Mouse (Mus musculus) lung, adult 18-20 months (tissue): ENCODE measurements around the gene Akap2.

Experiments used
- DNase-seq, 2 experiments: peaks; one replicate each; pipeline ENCODE4 v3.0.0; 2022; ENCODE audit warnings: mixed read lengths in 2 of 2

The Akap2 gene

GRCm38 (mm10) chr4:57839343-57839742 lies 121.9 kb downstream of the Akap2 start:
- no peak for DNase-seq

- DNase-seq, result no peak
Observed at GRCm38 (mm10) chr4:57841911-57842310, 124.5 kb downstream of the Akap2 start.

- peak in 1 of 2 experiments; percentile 53 for DNase-seq
Observed at GRCm38 (mm10) chr4:57842472-57843305, 125.2 kb downstream of the Akap2 start.

GRCm38 (mm10) chr4:57845031-57845431 lies 127.6 kb downstream of the Akap2 start:
- peak; percentile 94 to 96 for DNase-seq

GRCm38 (mm10) chr4:57845541-57846210 lies 128.2 kb downstream of the Akap2 start:
- no peak for DNase-seq

- no peak for DNase-seq
Observed at GRCm38 (mm10) chr4:57846381-57846990, 129.0 kb downstream of the Akap2 start.

GRCm38 (mm10) chr4:57846991-57847422 lies 129.6 kb downstream of the Akap2 start:
- peak; percentile 41 to 52 for DNase-seq

GRCm38 (mm10) chr4:57847676-57848075 lies 130.2 kb downstream of the Akap2 start:
- DNase-seq, result no peak

- no peak for DNase-seq
Observed at GRCm38 (mm10) chr4:57849465-57849864, 132.0 kb downstream of the Akap2 start.

DNA sequence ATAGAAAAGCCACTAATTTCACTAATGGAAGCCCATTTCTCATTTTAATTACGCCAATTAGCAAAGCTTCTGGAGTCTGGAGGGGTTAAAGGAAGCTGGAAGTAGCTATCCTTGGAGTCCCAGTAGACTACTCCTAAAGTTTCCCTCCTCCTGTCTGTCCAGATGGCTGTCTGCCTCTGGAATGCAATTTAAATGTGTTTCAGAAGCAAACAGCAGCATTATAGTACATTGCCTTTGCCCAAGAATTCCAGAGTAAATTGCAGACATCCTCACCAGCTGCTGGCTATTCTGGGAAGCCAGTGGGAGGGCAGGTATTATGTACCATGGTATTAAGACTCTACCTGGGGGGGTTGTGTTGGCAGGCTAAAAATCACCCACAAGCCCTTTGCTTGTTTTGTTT lies 134.3 kb downstream of the Akap2 start:
- DNase-seq, result no peak

DNA sequence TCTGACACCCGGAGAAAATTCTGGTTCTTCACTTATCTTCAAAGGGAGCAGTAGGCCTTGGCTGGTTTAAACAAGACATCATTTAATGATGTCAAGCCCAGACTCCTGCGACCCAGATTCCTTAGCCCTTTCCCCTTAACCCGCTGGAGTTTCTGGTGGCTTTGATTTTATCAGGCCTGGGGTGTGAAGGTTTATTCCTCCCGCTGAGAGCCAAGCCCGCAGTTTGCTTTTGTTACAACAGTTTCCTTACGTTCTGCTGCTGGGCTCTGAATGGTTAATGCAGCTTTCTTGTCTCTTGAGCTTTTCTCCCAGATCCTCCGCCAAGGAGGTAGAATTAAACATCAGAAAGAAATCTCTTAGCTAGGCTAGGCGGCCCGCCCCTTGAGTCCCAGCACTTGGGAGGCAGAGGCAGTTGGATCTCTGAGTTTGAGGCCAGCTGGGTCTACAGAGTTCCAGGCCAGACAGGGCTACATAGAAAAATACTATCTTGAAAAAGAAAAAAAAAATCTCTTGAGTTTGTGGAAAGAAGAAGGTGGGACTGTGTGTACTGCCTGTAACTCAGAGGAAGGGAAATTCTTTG lies 135.1 kb downstream of the Akap2 start:
- DNase-seq, result no peak

DNA sequence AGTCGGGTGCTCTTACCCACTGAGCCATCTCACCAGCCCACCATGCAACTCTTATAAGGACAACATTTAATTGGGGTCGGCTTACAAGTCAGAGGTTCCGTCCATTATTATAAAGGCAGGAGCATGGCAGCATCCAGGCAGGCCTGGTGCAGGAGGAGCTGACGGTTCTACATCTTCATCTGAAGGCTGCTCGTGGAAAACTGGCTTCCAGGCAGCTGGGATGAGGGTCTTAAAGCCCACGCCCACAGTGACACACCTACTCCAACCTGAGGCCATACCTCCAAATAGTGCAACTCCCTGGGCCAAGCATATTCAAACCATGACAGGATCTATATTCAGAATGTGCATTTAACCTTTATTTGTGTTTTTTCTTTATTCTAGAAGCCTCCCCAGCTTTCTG lies 136.7 kb downstream of the Akap2 start:
- DNase-seq, result no peak

GRCm38 (mm10) chr4:57855281-57855941 lies 138.0 kb downstream of the Akap2 start:
- peak in 1 of 2 experiments; percentile 56 for DNase-seq

GRCm38 (mm10) chr4:57856673-57857072 lies 139.2 kb downstream of the Akap2 start:
- DNase-seq, result no peak

GRCm38 (mm10) chr4:57860204-57860611 lies 142.8 kb downstream of the Akap2 start:
- DNase-seq, result peak; percentile 57 to 67

DNA sequence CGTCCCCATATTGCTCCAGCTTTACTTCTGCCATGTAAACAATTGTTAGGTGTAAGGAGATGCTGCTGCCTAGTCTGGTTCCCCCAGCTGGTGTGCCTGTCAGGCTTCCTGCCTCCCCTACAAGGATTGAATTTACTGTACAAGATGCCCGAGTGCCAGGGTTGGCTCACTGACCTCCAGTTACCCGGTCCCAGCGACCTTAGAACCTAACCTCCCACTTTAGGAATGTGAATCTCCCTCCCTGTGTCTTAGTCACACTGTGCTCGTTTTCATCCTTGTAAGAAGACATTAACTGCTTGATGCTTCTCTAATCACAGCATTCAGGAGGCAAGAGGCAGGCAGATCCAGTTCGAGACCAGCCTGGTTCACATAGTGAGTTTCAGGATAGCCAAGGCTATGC lies 143.7 kb downstream of the Akap2 start:
- DNase-seq, result peak in 1 of 2 experiments; percentile 2

GRCm38 (mm10) chr4:57861856-57862255 lies 144.4 kb downstream of the Akap2 start:
- peak in 1 of 2 experiments; percentile 11 for DNase-seq

- DNase-seq, result peak in 1 of 2 experiments; percentile 3
Observed at GRCm38 (mm10) chr4:57862269-57862986, 145.0 kb downstream of the Akap2 start.

DNA sequence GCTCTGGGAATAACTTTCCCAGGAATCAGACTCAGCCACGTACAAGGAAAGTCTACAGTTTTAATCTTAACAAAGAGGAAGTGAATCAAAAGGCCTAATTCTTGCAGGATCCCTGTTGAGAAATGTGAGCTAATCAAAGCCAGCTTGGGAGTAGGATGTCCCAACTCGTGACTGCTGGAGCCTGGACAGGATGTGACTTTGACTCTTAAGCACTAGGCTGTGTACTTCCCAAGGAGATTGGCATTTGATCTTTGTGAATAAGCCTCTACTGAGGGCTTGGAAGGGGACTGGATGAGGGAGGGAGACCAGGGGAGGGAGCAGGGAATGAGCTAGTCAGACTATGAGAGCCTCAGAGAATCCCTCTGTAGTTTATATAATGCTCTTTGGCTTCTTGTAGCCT lies 148.6 kb downstream of the Akap2 start:
- peak; percentile 55 to 66 for DNase-seq

DNA sequence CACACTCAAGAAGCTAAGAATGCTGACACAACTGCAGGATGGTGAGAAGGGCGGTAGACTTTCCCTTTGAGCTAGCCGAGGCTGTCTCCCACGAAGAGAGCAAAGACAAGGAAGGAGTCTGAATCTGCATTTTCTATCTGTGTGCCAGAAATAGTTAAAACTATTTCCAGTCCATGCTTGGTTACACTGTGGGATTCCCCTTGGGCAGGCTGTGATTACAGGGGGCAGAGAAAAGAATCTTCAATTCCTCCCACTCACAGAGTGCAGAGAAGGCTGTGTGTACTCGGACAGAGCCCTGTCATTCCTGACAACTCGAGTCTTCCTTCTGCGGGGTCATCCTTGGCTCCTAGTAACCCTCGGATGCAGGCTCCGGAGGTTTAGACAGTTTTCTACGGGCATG lies 149.5 kb downstream of the Akap2 start:
- no peak for DNase-seq

- DNase-seq, result no peak
Observed at GRCm38 (mm10) chr4:57867454-57867853, 150.0 kb downstream of the Akap2 start.

GRCm38 (mm10) chr4:57879137-57879536 lies 161.7 kb downstream of the Akap2 start:
- DNase-seq, result no peak
